Mouse (Mus musculus) kidney, adult 2 months (tissue): ENCODE measurements around the gene Arf4.
A peak's percentile ranks its signal among the peaks of the same experiment; 100 is the strongest.

Source experiments
- CTCF ChIP-seq: fragments of 200-500 bp; conservative IDR thresholded peaks from 2 replicates; pipeline ENCODE4 v1.5.1; 2011; ENCODE audit warnings: low read depth, mild to moderate bottlenecking, control low read depth, low read length, moderate library complexity, mixed read lengths; ENCODE audit not compliant: insufficient read depth, insufficient read length
- POLR2A ChIP-seq: fragments of 200-500 bp; IDR thresholded peaks from one replicate; pipeline ENCODE4 v1.6.1; 2011; ENCODE audit warnings: low read depth, low read length, control low read depth

DNA sequence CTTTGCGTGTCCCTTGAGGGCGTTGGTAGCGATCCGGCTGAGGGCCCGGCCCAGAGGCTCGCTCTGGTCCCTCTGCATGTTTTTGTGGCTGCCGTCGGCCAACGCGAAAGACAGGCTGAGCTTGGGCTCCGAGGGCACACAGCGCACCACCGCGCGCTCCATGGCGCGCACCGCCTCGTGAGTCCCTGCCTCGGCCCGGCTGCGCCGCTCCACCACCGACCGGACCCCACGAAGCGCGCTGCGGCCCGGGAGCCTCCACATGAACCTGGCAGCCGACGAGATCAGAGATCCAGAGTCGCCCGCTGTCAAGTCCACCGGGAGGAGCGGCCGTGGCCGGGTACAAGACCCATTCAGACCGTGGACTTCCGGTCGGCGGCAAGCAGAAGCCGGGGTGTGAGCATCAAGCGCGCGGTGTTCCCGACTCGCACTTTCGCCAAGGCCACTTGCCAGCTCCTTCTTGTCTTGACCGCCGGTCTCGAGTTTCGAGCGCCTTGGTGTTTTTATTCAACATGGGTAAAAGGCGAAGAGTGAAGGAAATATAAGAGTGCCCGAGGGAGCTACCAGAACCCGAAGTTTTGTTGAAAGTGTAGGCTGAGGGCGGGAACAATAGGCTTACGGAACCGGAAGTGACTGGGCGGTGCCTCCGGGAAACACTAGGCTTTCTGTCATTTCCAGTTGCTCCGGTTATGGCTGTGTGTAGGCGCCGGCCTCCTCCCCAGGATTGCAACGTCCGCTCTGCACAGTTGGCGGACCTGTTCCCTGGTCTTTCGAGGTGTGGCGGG is 31.6 kb downstream of the Arf4 start, which contains the start of gene Pde12:
- TF ChIP-seq CTCF (no peak), POLR2A (peak; percentile 80)
